ENCODE assay signal across 14 mouse cellular contexts in genomic region chr17:79563721-79564120, GRCm38 (mm10). TPM values are rescaled to one million over a fixed set of nuclear protein-coding genes. Genes with fewer than 3 reads are reported as not detected.
DNase-seq lines count a peak whose midpoint lies in the region; ATAC-seq lines count a peak whose summit lies in the region.
"Had no signal": no experiment of that assay in that cellular context is flagged by ENCODE, and none has a peak within 500 bp of the region (broad histone marks: within the 10 kb centered on the region; RNA-seq: fewer than 3 reads in every experiment).

No protein-coding gene starts in this region.

- no peaks in the 10 kb centered on the region for H3K27me3 ChIP-seq in heart, embryonic 14.5 days (ENCODE audit: control insufficient read depth, insufficient read depth, low read length)
- no peaks in the 10 kb centered on the region for H3K27me3 ChIP-seq in neural tube, embryonic 15.5 days (replicated peaks)
- no peaks in the 10 kb centered on the region for H3K27me3 ChIP-seq in embryonic facial prominence, embryonic 12.5 days
- H3K27me3 ChIP-seq: hindbrain, embryonic 12.5 days; kidney, embryonic 15.5 days; midbrain, embryonic 12.5 days had no signal

- 69% methylated on average over 2 of the region's 2 CpGs for WGBS in heart, embryonic 14.5 days
- 50% methylated on average over 2 of the region's 2 CpGs for WGBS in neural tube, embryonic 15.5 days
- 14% methylated on average over 2 of the region's 2 CpGs for WGBS in embryonic facial prominence, embryonic 12.5 days

- peak overlapping the region; percentile 29 to 35; a peak in 3 of 4 replicates for H3K27ac ChIP-seq in heart, embryonic 14.5 days (replicated peaks in 1 of 2; ENCODE audit: control insufficient read depth in 1 of 2, insufficient read depth in 1 of 2, low read depth in 2 of 2, low read length in 2 of 2)
- no peak overlapping the region for H3K27ac ChIP-seq in neural tube, embryonic 15.5 days (replicated peaks)
- 0 out of 2 replicates have a peak overlapping the region, but pooled peaks have one; percentile 17 for H3K27ac ChIP-seq in embryonic facial prominence, embryonic 12.5 days
- H3K27ac ChIP-seq: hindbrain, embryonic 12.5 days; kidney, embryonic 15.5 days; midbrain, embryonic 12.5 days had no signal

- no peak overlapping the region for H3K9ac ChIP-seq in heart, embryonic 14.5 days (ENCODE audit: low read length)
- H3K9ac ChIP-seq in neural tube, embryonic 15.5 days (replicated peaks): no peak overlapping the region
- no peak overlapping the region for H3K9ac ChIP-seq in embryonic facial prominence, embryonic 12.5 days
- H3K9ac ChIP-seq: hindbrain, embryonic 12.5 days; kidney, embryonic 15.5 days; midbrain, embryonic 12.5 days had no signal

- H3K9me3 ChIP-seq in heart, embryonic 14.5 days (ENCODE audit: control insufficient read depth, low read length): peaks cover 25% of the 10 kb centered on the region
- H3K9me3 ChIP-seq in neural tube, embryonic 15.5 days (replicated peaks): no peaks in the 10 kb centered on the region; the same call in 1 of the 2 replicates
- H3K9me3 ChIP-seq in embryonic facial prominence, embryonic 12.5 days: peaks cover 8% of the 10 kb centered on the region

- peaks cover 14 to 16% of the 10 kb centered on the region in 2 experiments for H3K4me1 ChIP-seq in heart, embryonic 14.5 days (ENCODE audit: control insufficient read depth in 2 of 2, insufficient read depth in 2 of 2, low read length in 2 of 2)
- 0 out of 2 replicates have a peak, but pooled peaks cover 6% of the 10 kb centered on the region for H3K4me1 ChIP-seq in neural tube, embryonic 15.5 days
- H3K4me1 ChIP-seq in embryonic facial prominence, embryonic 12.5 days: peaks cover 23% of the 10 kb centered on the region
- H3K4me1 ChIP-seq: hindbrain, embryonic 12.5 days; midbrain, embryonic 12.5 days had no signal

- H3K36me3 ChIP-seq in heart, embryonic 14.5 days (ENCODE audit: control insufficient read depth, insufficient read depth, low read length): no peaks in the 10 kb centered on the region
- H3K36me3 ChIP-seq in neural tube, embryonic 15.5 days: no peaks in the 10 kb centered on the region
- H3K36me3 ChIP-seq in embryonic facial prominence, embryonic 12.5 days: no peaks in the 10 kb centered on the region
- H3K36me3 ChIP-seq: hindbrain, embryonic 12.5 days; kidney, embryonic 15.5 days; midbrain, embryonic 12.5 days had no signal

- peak overlapping the region; percentile 19; the same call in 1 of the 2 replicates for H3K4me2 ChIP-seq in heart, embryonic 14.5 days (ENCODE audit: low read length)
- H3K4me2 ChIP-seq in neural tube, embryonic 15.5 days: no peak overlapping the region
- no peak overlapping the region for H3K4me2 ChIP-seq in embryonic facial prominence, embryonic 12.5 days (replicated peaks)
- H3K4me2 ChIP-seq: hindbrain, embryonic 12.5 days; kidney, embryonic 15.5 days; midbrain, embryonic 12.5 days had no signal

- no peak for ATAC-seq in heart, embryonic 14.5 days (ENCODE audit: insufficient number of reproducible peaks, insufficient read depth, low FRiP score, low read depth)
- ATAC-seq in neural tube, embryonic 15.5 days (ENCODE audit: low FRiP score): no peak
- ATAC-seq in embryonic facial prominence, embryonic 12.5 days (ENCODE audit: insufficient number of reproducible peaks, insufficient read depth, low FRiP score, low TSS enrichment): no peak
- ATAC-seq: CD4-positive, CD25-positive, alpha-beta regulatory T cell, adult 4 months had no signal

- no peak for DNase-seq in heart, adult 9 months (ENCODE audit: low spot score in 2 of 2)
- peak; percentile 23 for DNase-seq in neural tube, embryonic 10.5 days (ENCODE audit: extremely low spot score, low spot score)
- DNase-seq in adrenal gland, postnatal 10 days: no peak
- DNase-seq in T-cell, adult 2 months (ENCODE audit: low spot score): no peak
- DNase-seq: cerebellum, adult 18-20 months; liver had no signal

- no peak overlapping the region for H3K4me3 ChIP-seq in heart, embryonic 14.5 days (ENCODE audit: control insufficient read depth in 1 of 2, insufficient read depth in 1 of 2, low read depth in 1 of 2, low read length in 2 of 2)
- no peak overlapping the region for H3K4me3 ChIP-seq in neural tube, embryonic 15.5 days (replicated peaks)
- H3K4me3 ChIP-seq in embryonic facial prominence, embryonic 12.5 days: no peak overlapping the region
- H3K4me3 ChIP-seq: hindbrain, embryonic 12.5 days; kidney, embryonic 15.5 days; midbrain, embryonic 12.5 days; myocyte had no signal

RNA-seq across cellular contexts. Expression of gene Rmdn2, which starts 47.9 kb away (rescaled TPM):
- 13.4 and 15.7 TPM in 2 replicates for polyA plus RNA-seq in heart, embryonic 14.5 days (2014; fragmentation: Nextera tagmentation; extraction: Ambion mirVana)
- 8.2 and 8.9 TPM in 2 replicates for polyA plus RNA-seq in neural tube, embryonic 15.5 days (2015; fragmentation: Nextera tagmentation; extraction: Ambion mirVana)
- polyA plus RNA-seq in embryonic facial prominence, embryonic 12.5 days (2016; fragmentation: Nextera tagmentation; extraction: Ambion mirVana): 12.1 and 12.3 TPM in 2 replicates
- 100 to 1,000 TPM; 114 to 156 TPM for total RNA-seq in adrenal gland, postnatal 10 days (2021)
